Mouse (Mus musculus) CH12.LX (cell line): ENCODE measurements around the gene Them7. TPM values are rescaled to one million over a fixed set of nuclear protein-coding genes. Genes with fewer than 3 reads are reported as not detected.

Experiments
- DNase-seq: peaks from one replicate; pipeline ENCODE4 v3.0.0-alpha.2; 2013; ENCODE audit errors: extremely low read depth
- H3K27ac ChIP-seq: 2 replicates; pipeline ENCODE4 v1.5.1; 2012; ENCODE audit warnings: low read depth, mild to moderate bottlenecking, control low read depth, moderate library complexity; ENCODE audit not compliant: insufficient read depth
- H3K27me3 ChIP-seq: replicated peaks from 2 replicates; pipeline ENCODE3; 2012; ENCODE audit warnings: inconsistent platforms
- H3K36me3 ChIP-seq, 2 experiments: replicated peaks in 1 of 2; 2 replicates each; pipeline versions ENCODE3 to v1.6.1; 2012; ENCODE audit warnings: inconsistent platforms in 1 of 2, low read length in 1 of 2, mild to moderate bottlenecking in 1 of 2, mixed read lengths in 1 of 2, moderate library complexity in 1 of 2; ENCODE audit not compliant: control insufficient read depth in 1 of 2, insufficient read depth in 1 of 2
- H3K4me1 ChIP-seq, 2 experiments: 2 replicates each; pipeline ENCODE4 v1.6.1; 2012; ENCODE audit warnings: inconsistent platforms in 1 of 2, moderate library complexity in 1 of 2; ENCODE audit not compliant: insufficient read depth in 2 of 2, control insufficient read depth in 1 of 2
- H3K4me2 ChIP-seq: 2 replicates; pipeline ENCODE4 v1.6.1; 2012; ENCODE audit warnings: low read depth, mild to moderate bottlenecking, control low read depth; ENCODE audit not compliant: poor library complexity, insufficient read depth, severe bottlenecking
- H3K4me3 ChIP-seq, 3 experiments: fragments of 150-350 bp in 1 of 3; sonication (generic) in 1 of 3; replicated peaks in 1 of 3; 2 replicates each; pipeline versions ENCODE3 to v1.5.1; 2011 to 2012; ENCODE audit warnings: low read depth in 2 of 3, low read length in 2 of 3, mild to moderate bottlenecking in 2 of 3, moderate library complexity in 2 of 3, control low read depth in 1 of 3, improper control_type of control experiment in 1 of 3, inconsistent platforms in 1 of 3, mixed read lengths in 1 of 3; ENCODE audit not compliant: poor library complexity in 1 of 3
- H3K79me2 ChIP-seq: replicated peaks from 2 replicates; pipeline ENCODE4 v1.6.1; 2012; ENCODE audit warnings: mild to moderate bottlenecking, moderate library complexity; ENCODE audit not compliant: control insufficient read depth, poor library complexity, insufficient read depth, severe bottlenecking; ENCODE audit errors: extremely low read depth
- H3K9ac ChIP-seq: 2 replicates; pipeline ENCODE4 v1.6.1; 2012; ENCODE audit warnings: low read depth, mild to moderate bottlenecking, control low read depth, moderate library complexity; ENCODE audit not compliant: insufficient read depth
- H3K9me3 ChIP-seq: replicated peaks from 2 replicates; pipeline ENCODE3; 2012; ENCODE audit warnings: low read length, inconsistent platforms, mixed read lengths
- BHLHE40 ChIP-seq: IDR thresholded peaks from 2 replicates; pipeline ENCODE4 v1.6.1; 2011; ENCODE audit warnings: mild to moderate bottlenecking, low read depth, low read length, improper control_type of control experiment
- EP300 ChIP-seq: IDR thresholded peaks from 2 replicates; pipeline ENCODE4 v1.6.1; 2011; ENCODE audit warnings: low read length, improper control_type of control experiment
- ETS1 ChIP-seq: conservative IDR thresholded peaks from 2 replicates; pipeline ENCODE4 v1.6.1; 2012; ENCODE audit warnings: low read depth, mild to moderate bottlenecking, inconsistent platforms, low read length, improper control_type of control experiment, moderate library complexity
- GABPA ChIP-seq: IDR thresholded peaks from 2 replicates; pipeline ENCODE4 v1.6.1; 2012; ENCODE audit warnings: low read depth, low read length, improper control_type of control experiment, inconsistent platforms; ENCODE audit not compliant: insufficient replicate concordance
- HCFC1 ChIP-seq: IDR thresholded peaks from 2 replicates; pipeline ENCODE4 v1.6.1; 2012; ENCODE audit warnings: low read depth, mild to moderate bottlenecking, inconsistent platforms, low read length, improper control_type of control experiment
- IRF4 ChIP-seq: IDR thresholded peaks from 2 replicates; pipeline ENCODE4 v1.6.1; 2014; ENCODE audit warnings: low read depth, mild to moderate bottlenecking, inconsistent platforms, low read length, improper control_type of control experiment
- JUN ChIP-seq: IDR thresholded peaks from 2 replicates; pipeline ENCODE4 v1.6.1; 2011; ENCODE audit warnings: low read depth, mild to moderate bottlenecking, low read length, improper control_type of control experiment, moderate library complexity; ENCODE audit not compliant: insufficient read depth
- JUND ChIP-seq: conservative IDR thresholded peaks from 2 replicates; pipeline ENCODE4 v1.6.1; 2011; ENCODE audit warnings: low read depth, low read length, improper control_type of control experiment
- KAT2A ChIP-seq: IDR thresholded peaks from 2 replicates; pipeline ENCODE4 v1.6.1; 2012; ENCODE audit warnings: low read length, improper control_type of control experiment, inconsistent platforms; ENCODE audit not compliant: insufficient replicate concordance
- MEF2A ChIP-seq: IDR thresholded peaks from 2 replicates; pipeline ENCODE4 v1.6.1; 2014; ENCODE audit warnings: low read depth, mild to moderate bottlenecking, inconsistent platforms, low read length, improper control_type of control experiment, borderline replicate concordance
- NRF1 ChIP-seq: IDR thresholded peaks from 2 replicates; pipeline ENCODE4 v1.6.1; 2014; ENCODE audit warnings: low read depth, mild to moderate bottlenecking, inconsistent platforms, low read length, improper control_type of control experiment, moderate library complexity
- POLR2AphosphoS2 ChIP-seq: IDR thresholded peaks from 2 replicates; pipeline ENCODE4 v1.6.1; 2011; ENCODE audit warnings: low read depth, low read length, improper control_type of control experiment
- RAD21 ChIP-seq: IDR thresholded peaks from 2 replicates; pipeline ENCODE4 v1.6.1; 2011; ENCODE audit warnings: low read depth, mild to moderate bottlenecking, low read length, improper control_type of control experiment, moderate library complexity
- RCOR1 ChIP-seq: conservative IDR thresholded peaks from 2 replicates; pipeline ENCODE4 v1.6.1; 2012; ENCODE audit warnings: low read depth, mild to moderate bottlenecking, inconsistent platforms, low read length, improper control_type of control experiment
- SMC3 ChIP-seq: IDR thresholded peaks from 2 replicates; pipeline ENCODE4 v1.6.1; 2011; ENCODE audit warnings: low read depth, low read length, improper control_type of control experiment
- TCF12 ChIP-seq: IDR thresholded peaks from 2 replicates; pipeline ENCODE4 v1.6.1; 2014; ENCODE audit warnings: low read depth, mild to moderate bottlenecking, inconsistent platforms, low read length, improper control_type of control experiment
- UBTF ChIP-seq: IDR thresholded peaks from 2 replicates; pipeline ENCODE4 v1.6.1; 2012; ENCODE audit warnings: low read depth, mild to moderate bottlenecking, inconsistent platforms, low read length, improper control_type of control experiment, moderate library complexity
- USF1 ChIP-seq: IDR thresholded peaks from 2 replicates; pipeline ENCODE4 v1.6.1; 2014; ENCODE audit warnings: low read depth, mild to moderate bottlenecking, inconsistent platforms, low read length, improper control_type of control experiment
- ZC3H11A ChIP-seq: IDR thresholded peaks from 2 replicates; pipeline ENCODE4 v1.6.1; 2012; ENCODE audit warnings: low read depth, mild to moderate bottlenecking, inconsistent platforms, low read length, improper control_type of control experiment
- ZMIZ1 ChIP-seq: IDR thresholded peaks from 2 replicates; pipeline ENCODE4 v1.6.1; 2012; ENCODE audit warnings: low read depth, mild to moderate bottlenecking, inconsistent platforms, low read length, improper control_type of control experiment
- ZNF384 ChIP-seq: IDR thresholded peaks from 2 replicates; pipeline ENCODE4 v1.6.1; 2012; ENCODE audit warnings: low read depth, low read length, improper control_type of control experiment, inconsistent platforms
- dilution Hi-C: fragments of 300-500 bp; cut with MboI; formaldehyde crosslinking; loops from 2 replicates; pipeline ENCODE4 v1.14.3; 2020; ENCODE audit warnings: low sequenced_read_pairs; ENCODE audit not compliant: extremely low pct_unique_long_range_greater_than_20kb, extremely low pct_ligation_motif_present
- in situ Hi-C: fragments of 300-500 bp; cut with MboI; formaldehyde crosslinking; loops from 3 replicates; pipeline ENCODE4 v1.14.3; 2019; ENCODE audit warnings: low sequenced_read_pairs, low pct_ligation_motif_present, low pct_unique_long_range_greater_than_20kb, mixed read lengths
- polyA plus RNA-seq: library from polyadenylated mRNA; unstranded; fragments of >175 nt; gene quantifications from 2 replicates; pipeline ENCODE4 v1.2.1, GENCODE M21; 2012; ENCODE audit warnings: low read depth; ENCODE audit not compliant: insufficient read length
- total RNA-seq, 2 experiments: library from RNA; depleted of rRNA; stranded (reverse); fragments of 300-350 nt in 1 of 2; fragments of >200 nt in 1 of 2; gene quantifications; 2 replicates each; pipeline ENCODE4 v1.2.3; 2012 to 2014

Them7 gene
- total and polyA plus RNA-seq, 3 experiments, result not detected

- Histone ChIP-seq H3K27ac (no peak overlapping the region), H3K4me3 (no peak overlapping the region), H3K4me2 (no peak overlapping the region), H3K27me3 (no peaks in the 10 kb centered on the region), H3K79me2 (no peaks in the 10 kb centered on the region), H3K9me3 (no peaks in the 10 kb centered on the region), H3K9ac (no peak overlapping the region), H3K4me1 (no peaks in the 10 kb centered on the region), H3K36me3 (no peaks in the 10 kb centered on the region)
- DNase-seq, result no peak
- in situ Hi-C loops (loop anchor here (5.0 kb wide), 1 partner anchor 340 kb away; no protein-coding TSS in a partner anchor), dilution Hi-C loops (no loop called here)
- TF ChIP-seq USF1, result no peak
- TF ChIP-seq POLR2AphosphoS2, result no peak
- no peak for TF ChIP-seq SMC3
- no peak for TF ChIP-seq ZC3H11A
Measured at GRCm38 (mm10) chr2:105232386-105232785, 8.3 kb downstream of the Them7 start.

GRCm38 (mm10) chr2:105234278-105234677 is 10.2 kb downstream of the Them7 start:
- no peak overlapping the region for H3K9ac ChIP-seq
- H3K9me3 ChIP-seq, result no peaks in the 10 kb centered on the region
- H3K4me3 ChIP-seq, result no peak overlapping the region
- H3K4me1 ChIP-seq, result no peaks in the 10 kb centered on the region
- in situ Hi-C loops (loop anchor here (5.0 kb wide), 1 partner anchor 342 kb away; no protein-coding TSS in a partner anchor), dilution Hi-C loops (no loop called here)
- H3K36me3 ChIP-seq, result no peaks in the 10 kb centered on the region
- no peaks in the 10 kb centered on the region for H3K79me2 ChIP-seq
- TF ChIP-seq TCF12, result no peak
- TF ChIP-seq SMC3, result no peak
- no peak for TF ChIP-seq MEF2A
- no peak for TF ChIP-seq KAT2A
- no peak for TF ChIP-seq HCFC1
- TF ChIP-seq POLR2AphosphoS2, result no peak
- no peak for TF ChIP-seq JUN
- no peak for TF ChIP-seq ZMIZ1
- TF ChIP-seq ETS1, result no peak
- no peak for TF ChIP-seq JUND
- no peak for TF ChIP-seq GABPA
- no peak for TF ChIP-seq NRF1
- no peak for TF ChIP-seq EP300
- no peak for TF ChIP-seq USF1
- no peak for TF ChIP-seq ZNF384
- no peak for TF ChIP-seq RAD21
- TF ChIP-seq UBTF, result no peak
- no peak for TF ChIP-seq BHLHE40
- no peak for TF ChIP-seq RCOR1
- no peak for TF ChIP-seq IRF4
- H3K27me3 ChIP-seq, result no peaks in the 10 kb centered on the region
- H3K4me2 ChIP-seq, result no peak overlapping the region
- H3K27ac ChIP-seq, result no peak overlapping the region
- DNase-seq, result no peak
